Mouse (Mus musculus) Muller cell, postnatal 12 days (primary cell): ENCODE measurements around the gene Fbxl17.

Source experiments
- DNase-seq: peaks from one replicate; pipeline ENCODE4 v3.0.0-alpha.2; 2015; ENCODE audit errors: inconsistent ontology term

Gene Fbxl17

DNA sequence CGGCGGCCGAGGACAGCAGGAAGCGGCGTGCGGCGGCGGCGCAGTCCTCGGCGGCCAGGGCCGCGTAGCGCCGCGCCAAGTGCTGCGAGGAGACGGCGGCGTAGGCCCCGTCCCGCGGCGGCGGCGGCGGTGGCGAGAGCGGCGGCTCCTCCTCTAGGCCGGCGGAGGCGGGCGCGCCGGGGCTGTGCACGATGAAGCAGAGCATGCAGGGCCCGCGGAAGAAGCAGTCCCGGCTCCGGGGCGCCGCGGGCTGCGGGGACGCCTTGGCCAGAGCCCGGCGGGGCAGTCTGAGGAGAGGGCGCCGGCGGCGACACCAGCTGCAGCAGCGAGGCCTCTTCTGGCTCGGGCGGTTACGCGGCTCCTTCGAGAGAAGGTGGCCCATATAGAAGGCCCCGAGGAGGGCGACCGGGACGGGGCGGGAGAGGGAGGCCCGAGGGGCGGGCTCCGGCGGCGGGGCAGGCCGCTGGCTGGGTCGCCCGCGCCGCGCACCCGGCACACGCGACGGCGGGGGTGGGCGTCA is at the start of gene Fbxl17:
Fbxl17 (minus strand) TSS at position 382 of the 520 bp plus-strand sequence.
- DNase-seq = peak; percentile 83

DNA sequence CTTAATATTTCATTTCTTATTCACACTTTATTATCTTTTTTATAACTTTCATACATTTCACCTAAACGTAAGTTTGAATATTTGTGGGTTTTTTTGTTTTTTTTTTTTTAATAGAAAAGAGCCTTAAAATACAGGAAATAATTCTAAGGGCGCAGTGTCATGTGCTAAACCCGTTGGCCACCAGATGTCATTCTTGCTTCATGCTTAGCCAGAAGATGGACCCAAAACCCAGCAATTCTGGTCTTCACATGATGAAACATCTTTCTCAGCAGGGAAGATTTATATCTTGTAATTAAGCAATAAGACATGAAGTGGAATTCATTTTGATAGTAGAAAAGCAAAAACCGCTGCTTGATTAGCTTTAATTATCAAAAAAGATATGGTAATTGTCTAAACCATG is 47.6 kb upstream of the Fbxl17 start:
- DNase-seq = no peak

DNA sequence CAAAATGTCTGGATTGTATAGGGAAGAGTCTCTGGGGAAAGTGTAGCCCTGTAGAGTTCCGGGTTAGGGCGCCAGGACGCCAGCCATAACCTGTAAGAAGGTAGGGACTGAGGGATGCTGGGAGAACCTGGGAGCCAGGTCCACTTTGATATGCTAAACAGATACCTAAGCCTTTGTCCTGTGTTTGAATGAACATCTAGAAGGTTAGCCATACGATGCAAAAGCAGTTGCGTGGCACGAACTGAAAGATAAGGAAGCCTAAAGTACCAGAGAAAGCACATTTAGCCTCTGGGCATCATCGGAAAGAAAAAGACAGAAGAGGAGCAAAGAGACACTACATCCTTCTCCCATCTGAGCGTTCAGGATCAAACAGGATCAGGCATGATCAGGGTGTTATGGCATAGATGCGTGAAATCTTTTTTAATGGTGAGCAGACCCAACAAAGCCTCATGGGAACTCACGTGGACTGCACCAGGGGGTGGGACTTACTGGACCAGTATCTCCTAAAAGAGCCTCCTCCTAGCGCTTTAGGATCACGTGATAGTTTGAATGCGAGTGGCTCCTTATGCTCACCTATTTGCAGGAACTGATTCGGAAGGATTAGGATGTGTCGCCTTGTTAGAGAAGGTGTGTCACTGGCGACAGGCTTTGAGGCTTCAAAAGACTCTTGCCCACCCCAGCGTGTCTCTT is 34.9 kb upstream of the Fbxl17 start:
- no peak for DNase-seq

DNA sequence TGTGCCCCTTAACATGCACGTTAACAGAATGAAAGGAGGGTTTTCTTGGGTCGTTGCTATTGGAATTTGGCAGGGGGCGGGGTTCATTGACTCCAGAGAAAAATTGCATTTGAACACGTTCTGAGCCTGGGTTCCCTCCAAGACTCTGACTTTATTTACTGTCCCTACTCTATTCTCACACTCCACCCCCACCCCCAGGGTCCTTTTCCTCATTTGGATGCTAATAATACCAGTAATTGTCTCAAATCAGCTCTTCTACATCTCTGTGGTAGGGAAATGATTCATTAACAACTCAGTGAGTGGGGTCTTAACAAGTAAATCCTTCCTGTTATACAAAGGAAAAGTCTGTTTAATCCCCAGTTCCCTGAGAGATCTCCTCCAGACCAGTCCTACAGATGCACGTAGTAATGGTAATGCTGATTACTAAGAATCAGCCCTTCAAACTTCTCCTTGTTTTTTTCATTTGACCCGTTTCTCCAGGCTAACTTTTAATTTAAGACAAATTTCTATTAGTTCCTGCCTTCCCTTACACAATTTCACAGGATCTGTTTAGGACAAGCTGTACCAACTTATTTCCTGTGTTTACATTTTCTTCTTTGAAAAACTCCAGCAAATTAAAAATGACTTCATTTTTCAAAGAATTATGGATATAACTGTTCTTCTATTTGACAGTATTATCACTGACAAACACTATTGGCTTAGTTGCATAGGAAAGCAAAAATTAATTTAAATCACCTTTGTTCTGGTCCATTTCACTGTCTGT is 33.4 kb upstream of the Fbxl17 start:
- DNase-seq = peak; percentile 2

DNA sequence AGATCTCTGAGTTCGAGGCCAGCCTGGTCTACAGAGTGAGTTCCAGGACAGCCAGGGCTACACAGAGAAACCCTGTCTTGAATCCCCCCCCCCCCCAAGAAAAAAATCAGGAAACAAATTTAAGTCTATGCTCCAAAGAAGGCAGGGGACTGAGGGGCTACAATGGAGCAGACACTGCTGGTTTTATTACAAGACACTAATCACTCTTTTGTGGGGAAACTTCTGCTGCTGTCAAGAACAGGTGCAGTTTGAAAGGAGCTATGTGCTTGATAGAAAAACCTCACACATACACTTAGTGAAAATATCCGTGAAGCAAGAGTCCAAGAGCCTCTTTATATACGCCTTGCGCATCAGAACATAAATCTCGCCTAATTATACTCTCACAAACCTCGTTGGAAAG is 29.7 kb upstream of the Fbxl17 start:
- no peak for DNase-seq

DNA sequence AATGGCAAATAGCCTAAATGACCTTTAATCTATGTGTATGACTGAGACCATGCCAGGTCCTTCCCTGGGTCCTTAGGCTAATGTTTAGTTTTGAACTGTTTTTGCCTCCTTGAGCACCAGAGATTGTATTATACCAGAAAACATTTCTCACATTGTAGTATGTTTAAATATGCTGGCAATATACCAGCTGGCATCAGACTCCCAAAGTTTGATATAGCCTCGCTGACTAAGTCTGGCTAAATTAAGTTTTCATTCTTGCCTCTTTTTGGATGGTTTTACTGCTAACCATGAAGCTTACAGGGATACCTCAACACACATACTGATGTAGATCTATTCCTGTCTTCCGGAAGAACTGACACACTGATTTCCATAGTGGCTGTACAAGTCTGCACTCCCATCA is 20.9 kb upstream of the Fbxl17 start:
- DNase-seq = no peak

DNA sequence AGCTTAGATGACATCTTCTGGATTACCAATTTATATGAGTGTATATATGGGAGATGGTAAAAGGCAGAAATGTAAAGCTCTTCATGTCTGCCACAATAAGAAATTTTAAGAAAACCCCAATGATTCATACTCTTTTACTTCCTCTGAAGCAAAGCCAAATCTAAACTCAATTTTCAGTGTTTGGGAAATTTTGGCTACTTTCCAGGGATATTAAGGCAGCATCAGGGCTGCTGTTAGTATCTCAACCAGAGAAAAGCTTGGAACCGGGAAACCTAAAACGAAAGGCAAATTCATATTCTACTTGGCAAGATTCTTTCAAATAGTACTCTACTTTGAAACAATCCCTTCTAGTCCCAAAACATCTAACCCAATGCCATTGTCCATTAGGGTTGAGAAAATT is 10.6 kb upstream of the Fbxl17 start:
- DNase-seq = no peak

DNA sequence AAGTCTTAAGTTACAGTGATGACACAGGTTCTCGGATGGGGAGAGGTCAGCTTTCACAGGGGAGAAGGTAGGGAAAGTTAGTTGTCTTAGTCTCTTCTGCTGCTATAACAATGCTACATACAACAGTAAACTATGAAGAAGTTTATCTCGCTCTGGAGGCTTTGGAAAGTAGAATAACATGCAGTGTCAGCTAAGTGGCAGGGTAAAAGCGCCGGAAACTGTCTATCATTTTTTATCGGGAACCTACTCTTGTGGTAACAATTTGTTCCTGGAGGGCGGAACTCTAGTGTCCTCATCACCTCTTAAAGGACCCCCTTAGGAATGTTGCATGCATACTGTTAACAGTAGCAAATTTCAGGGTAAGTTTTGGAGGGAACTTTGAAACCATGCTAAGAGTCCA is 1.3 kb upstream of the Fbxl17 start:
- no peak for DNase-seq

DNA sequence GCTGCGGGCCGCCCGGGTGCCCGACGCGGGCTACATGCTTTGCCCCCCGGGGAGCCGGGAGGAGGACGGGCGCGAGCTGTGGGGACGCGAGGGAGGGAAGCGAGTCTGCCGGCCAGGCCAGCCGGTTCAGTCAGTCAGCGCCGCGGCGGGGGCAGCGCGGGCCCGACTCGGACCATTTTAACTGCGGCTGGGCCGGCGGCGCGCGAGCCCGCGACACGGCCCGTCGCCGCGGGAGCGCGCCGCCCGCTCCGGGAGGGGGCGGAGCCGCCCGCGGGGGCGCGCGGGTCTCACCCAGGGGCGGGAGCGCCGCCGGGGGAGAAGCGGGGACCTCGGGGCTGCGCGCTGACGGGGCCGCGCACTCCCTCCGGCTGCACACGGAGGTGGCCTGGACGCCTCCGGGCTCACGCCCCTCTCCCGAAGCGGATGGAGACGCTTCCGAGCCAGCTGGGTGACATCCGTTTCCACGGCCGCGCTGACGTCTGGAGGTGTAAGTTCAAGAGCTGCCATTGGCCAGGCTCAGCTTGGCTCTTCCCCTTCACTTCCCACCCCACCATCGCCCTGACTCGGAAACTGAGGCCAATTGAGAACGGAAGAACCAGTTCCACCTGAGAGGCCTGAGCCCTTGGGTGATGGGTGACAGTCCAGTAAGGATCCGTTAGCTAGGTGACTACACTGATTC is 478 bp upstream of the Fbxl17 start:
- DNase-seq = peak; percentile 91

DNA sequence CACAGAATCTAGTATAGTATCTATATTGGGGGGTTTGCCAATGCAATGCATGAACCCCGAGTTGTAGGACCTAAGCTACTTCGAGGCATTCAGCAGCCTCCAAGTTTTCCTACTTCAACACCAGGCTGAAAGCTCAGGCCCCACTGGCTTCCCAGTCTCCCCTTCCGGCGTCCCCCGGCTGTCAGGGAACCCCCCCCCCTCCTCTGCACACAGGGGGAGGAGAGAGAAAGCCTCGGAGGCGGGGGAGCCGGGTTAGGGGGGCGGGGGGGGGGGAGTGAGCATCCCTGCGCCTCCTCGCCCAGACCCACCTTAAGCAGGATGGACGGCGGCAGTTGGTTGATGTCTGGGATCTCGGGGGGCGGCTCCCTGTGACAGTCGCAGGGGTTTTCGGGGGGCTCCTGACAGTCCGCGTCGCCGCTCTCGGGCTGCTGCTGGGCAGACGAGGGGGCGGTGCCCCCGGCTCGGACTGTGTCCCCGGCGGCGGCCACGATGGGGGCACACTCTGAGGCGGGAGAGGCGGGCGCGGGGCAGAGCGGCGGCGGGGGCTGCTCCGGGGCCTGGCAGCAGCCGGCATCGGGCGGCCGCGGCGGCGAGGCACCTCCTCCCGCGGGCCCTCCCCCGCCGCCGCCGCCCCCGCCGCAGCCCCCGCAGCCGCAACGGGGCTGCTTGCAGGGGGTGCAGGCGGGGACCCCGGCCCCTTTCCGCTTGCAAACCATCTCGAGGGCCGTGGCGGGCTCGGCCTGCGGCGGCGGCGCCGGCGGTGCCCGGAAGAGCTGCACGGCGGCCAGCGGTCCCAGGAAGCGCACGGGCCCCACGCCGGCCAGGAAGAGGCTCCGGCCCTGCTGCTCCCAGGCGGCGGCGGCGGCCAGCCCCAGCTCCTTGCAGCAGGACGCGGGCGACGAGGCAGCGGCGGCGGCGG is 841 bp downstream of the Fbxl17 start:
- DNase-seq = peak; percentile 66

DNA sequence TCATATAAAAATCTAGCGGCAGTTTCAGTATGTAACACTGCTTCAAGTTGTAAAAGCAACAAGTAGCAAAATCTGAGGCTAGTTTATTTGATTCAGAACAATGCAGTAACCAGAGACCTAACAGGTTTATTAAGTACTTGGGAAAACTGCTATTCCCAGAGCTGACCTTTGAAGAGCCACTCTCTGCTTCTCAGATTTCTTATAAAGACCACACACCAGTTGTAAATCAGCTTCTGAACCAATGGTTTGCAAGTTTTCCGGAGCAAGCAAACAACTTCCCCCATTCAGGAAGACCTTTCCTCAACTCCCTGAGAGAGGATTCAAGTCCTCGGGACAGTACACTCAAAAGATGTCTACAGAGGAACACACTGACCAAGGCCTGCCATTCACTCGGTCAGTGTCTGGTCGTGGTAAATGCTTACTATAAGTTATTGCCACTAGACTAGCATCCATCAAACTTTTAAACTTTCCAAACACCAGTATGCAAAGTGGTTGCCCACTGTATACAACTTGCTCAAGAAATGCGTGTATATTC is 1.6 kb downstream of the Fbxl17 start:
- DNase-seq = no peak

DNA sequence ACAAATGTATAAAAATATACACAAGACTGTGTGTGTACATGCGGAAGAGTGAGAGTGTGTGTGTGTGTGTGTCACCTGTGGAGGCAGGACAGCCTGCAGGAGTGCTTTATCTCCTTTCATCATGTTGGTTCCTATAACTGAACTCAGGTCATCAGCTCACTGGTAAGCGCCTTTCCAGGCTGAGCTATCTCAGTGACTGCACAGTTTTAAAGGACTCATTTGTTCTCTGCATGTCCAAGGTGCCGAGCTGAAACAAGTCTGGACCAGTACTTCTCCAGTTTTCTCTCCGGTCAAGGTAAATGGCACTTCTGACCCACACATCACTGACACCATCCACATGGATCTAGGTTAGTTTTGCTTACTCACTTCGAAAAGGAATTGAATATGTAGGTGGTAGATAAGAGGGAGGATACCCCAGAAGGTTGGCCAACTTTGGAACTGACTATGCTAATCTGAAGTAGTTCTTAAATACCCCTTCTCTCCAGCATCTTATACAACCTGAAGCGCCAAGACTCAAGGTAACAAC is 2.5 kb downstream of the Fbxl17 start:
- no peak for DNase-seq

DNA sequence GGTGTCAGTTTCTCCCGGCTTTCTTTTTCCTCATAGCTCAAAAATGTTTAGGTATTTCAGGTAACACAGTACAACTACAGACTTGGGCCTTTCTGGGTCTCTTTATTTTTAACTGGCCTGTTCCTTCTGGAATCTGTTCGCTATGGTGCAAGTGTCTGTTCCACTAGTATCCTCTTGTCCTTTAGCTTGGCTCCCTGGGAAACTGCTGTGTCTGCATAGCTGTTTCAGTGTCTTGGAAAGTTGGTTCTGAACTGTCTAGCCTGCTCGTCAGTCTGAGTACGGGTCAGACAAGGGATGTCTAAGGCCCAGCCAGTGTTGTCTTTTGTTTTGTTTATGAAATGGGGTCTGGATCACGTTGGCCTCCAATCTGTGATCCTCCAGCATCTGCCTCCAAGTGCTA is 3.7 kb downstream of the Fbxl17 start:
- no peak for DNase-seq

DNA sequence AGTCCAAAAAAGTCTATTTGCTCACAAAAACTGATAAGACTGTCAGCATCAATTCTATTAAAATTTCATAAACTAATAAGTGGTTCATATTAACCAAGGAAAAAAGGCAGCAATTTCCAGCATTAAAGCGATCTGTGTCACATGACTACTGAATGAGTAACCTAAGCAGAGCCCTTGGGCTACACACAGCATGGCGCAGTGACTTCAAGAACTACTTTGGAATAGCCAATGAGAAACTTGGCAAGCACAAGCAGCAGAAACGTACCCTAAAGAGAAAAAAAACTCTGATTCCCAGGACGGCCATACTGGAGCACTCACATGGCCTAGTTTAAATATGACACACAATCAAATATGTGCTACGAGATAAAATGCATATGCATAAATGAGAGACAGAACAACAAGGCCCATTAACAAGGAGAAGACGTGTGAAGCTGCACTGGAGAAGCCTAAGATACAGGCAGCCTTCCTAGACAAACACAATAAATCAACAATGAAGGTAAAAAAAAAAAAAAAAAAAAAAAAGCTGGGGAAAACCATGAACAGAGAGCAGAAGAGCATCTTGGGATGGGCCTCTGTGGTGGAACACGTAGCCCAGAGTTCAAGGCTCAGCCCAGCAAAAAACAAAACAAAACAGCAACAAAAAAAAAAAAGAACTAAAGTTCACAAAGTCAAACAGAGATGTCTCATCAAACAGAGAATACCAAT is 5.8 kb downstream of the Fbxl17 start:
- no peak for DNase-seq

DNA sequence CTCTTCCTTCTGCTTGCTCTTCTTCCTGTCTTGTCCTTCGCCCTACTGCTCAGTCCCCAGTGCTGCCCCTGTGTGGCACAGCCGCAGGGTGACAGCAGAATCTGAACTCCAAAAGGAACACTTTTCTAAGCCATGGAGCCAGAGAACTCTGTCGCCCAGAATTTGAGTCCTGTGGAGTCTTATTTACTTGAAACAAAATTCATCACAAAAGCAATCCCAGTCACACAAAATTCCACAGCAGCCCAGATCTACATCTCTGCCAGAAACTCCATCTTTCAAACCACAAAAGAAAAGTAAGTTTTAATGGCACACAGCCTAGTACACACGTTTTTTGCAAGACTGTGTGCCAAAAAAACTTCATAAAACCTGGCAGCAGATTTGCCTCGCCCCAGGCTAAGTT is 6.5 kb downstream of the Fbxl17 start:
- peak; percentile 52 for DNase-seq

DNA sequence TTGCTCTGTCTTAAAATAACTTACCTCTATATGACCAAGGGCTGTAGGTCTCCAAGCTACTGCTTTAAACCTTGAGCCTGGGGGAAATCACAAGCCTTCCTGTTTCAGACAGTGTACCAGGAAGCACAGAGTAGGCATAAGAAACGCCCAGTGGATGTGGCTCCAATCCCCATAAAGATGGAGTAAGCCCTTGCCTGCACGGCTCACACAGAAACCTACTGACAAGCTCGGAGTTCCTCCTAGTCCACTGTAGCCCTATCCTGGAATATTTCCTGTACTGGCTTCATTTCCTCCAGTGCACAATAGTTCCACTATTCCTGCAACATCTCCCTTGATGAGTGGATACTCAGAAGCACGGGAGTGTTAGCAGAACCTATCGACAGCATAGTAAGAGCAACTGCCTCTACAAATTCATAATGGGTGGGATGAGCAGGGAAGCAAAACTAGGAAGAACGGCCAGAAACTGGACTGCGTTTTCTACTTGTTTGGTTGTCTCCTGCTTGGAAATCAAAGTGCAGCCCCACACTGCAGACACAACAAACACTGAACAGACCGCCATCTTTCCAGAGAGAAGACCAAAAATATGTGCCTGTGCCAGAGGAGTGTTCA is 7.0 kb downstream of the Fbxl17 start:
- no peak for DNase-seq

DNA sequence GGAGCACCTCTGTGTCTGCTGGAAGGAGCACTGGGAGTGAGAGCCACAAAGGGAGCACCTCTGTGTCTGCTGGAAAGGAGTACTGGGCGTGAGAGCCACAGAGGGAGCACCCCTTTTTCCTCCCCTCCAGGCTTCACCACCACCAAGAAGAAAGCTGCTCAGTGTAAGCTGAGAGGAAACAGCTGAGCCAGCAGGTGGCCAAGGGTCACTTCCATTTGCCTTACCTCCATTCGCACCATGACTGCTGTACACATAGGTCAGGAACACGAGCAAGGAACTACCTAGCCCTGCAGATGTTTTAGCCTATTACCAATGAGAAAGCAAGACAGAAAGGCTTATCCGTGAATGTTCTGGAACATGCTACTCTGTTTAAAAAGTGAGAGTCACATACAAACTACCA is 10.3 kb downstream of the Fbxl17 start:
- DNase-seq = no peak

DNA sequence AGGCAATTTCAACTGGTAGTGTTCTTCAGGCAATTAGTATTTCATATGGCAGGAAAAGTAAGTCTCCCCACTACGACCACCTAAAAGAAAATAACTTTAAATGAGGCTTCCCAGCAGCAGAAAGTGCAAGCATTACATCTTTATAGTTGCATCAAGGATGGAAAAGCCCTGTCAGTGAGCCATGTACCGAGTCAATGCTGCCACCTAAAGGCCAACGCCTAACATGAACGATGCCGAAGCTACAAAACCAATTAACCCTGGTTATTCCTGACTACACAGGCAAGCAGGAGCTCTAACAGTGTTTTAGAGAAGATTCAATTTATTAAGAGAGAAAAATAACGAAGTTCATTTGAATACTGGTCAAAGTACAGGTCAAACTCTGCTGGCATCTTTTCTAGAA is 32.0 kb downstream of the Fbxl17 start:
- peak; percentile 32 for DNase-seq

DNA sequence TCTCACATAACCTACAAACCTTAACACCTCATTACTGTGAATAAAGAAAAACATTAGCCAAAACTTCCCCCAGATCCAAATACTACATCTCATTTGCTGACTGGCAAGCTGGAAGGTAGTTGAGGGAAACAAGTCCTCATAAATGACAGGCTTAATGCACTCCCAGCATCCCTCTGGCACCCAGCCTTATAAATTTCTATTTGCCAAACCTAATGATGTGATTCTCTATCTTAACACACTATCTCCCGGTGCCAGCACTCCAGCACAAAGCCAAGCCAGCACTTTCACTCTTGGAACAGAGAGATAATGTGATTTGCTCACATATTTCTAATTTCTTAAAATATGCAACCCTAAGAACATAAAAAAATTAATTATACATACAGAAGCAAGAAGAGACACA is 34.6 kb downstream of the Fbxl17 start:
- peak; percentile 18 for DNase-seq

DNA sequence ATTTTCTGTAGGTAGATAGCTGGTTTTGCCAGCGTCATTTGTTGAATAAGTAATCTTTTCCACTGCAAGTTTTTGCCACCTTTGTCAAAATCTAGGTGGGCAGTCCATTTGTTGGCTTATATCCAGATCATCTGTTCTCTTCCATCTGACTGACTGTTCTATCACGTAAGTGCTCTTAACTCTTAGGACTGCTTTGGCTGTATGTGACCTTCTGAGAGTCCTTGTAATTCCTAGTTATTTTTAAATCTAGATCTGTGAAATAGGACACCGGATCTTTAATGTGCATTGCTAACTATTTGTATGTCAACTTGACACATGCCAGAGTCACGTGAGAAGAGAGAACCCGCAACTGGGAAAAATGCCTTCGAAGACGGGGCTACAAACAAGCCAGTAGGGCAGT is 37.3 kb downstream of the Fbxl17 start:
- DNase-seq = no peak
